Mouse (Mus musculus): ENCODE measurements around the gene Fam102a. TPM values are rescaled to one million over a fixed set of nuclear protein-coding genes. Genes with fewer than 3 reads are reported as not detected.

Fam102a gene
- total RNA-seq, 1 experiment: 11.6 TPM

DNA sequence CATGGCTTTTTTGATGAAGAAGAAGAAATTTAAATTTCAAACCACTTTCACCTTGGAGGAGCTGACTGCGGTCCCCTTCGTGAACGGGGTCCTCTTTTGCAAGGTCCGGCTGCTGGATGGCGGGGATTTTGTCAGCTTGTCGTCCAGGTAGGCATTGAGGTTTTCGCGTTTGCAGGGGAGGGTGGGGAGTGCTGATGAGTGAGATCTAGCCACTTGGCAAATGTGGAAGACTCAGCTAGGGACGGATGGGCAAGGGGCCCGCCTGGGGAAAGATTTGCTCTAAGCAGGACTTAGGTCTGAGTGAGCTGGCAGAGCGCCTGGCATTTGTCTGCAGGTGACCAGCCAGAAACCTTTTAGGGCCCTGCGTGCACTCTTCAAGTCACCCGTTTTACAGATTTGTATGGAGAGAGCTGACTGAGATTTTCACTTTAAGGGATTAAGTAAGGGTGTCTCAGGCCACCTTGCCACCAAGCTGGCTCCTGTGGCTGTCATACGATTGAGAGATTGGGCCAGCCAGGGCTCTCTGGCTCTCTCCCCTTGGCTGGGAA, 1.0 kb downstream of the Fam102a start:
- Histone ChIP-seq H3K4me1 (ENCODE audit: control insufficient read depth in 2 of 2, insufficient read depth in 2 of 2, low read length in 2 of 2, poor library complexity in 1 of 2) (peaks cover 5 to 27% of the 10 kb centered on the region in 2 experiments; a peak in 2 of 4 replicates), H3K4me3 (ENCODE audit: insufficient read depth in 1 of 2, low read depth in 1 of 2, low read length in 2 of 2, poor library complexity in 1 of 2, severe bottlenecking in 1 of 2) (peak overlapping the region; percentile 92 to 97), H3K9ac (ENCODE audit: insufficient read depth, low read depth, low read length, poor library complexity, severe bottlenecking) (peak overlapping the region; percentile 89), H3K36me3 (ENCODE audit: control insufficient read depth, insufficient read depth, low read length, poor library complexity, severe bottlenecking) (peaks cover 2% of the 10 kb centered on the region; the same call in 1 of the 2 replicates), H3K27ac (ENCODE audit: insufficient read depth, low read depth, low read length, poor library complexity, severe bottlenecking) (no peak overlapping the region), H3K9me3 (ENCODE audit: control insufficient read depth, insufficient read depth, low read depth, low read length) (no peaks in the 10 kb centered on the region)
- in situ Hi-C loops (cut with MboI; ENCODE audit: low sequenced_read_pairs in 2 of 2, unreplicated experiment in 2 of 2): no loop called here
- no peak for DNase-seq (ENCODE audit: low read depth, low spot score)
- TF ChIP-seq HCFC1 (IDR thresholded peaks at IDR 0.05; ENCODE audit: borderline replicate concordance, insufficient read depth, low read length) (no peak), ZNF384 (IDR thresholded peaks at IDR 0.05; ENCODE audit: low read depth, low read length) (no peak), MAFK (IDR thresholded peaks at IDR 0.05; ENCODE audit: insufficient read depth, low read depth, low read length) (no peak), ZC3H11A (IDR thresholded peaks at IDR 0.05; ENCODE audit: borderline replicate concordance, low read depth, low read length) (no peak), CHD2 (IDR thresholded peaks at IDR 0.05; ENCODE audit: low read depth, low read length) (no peak)

DNA sequence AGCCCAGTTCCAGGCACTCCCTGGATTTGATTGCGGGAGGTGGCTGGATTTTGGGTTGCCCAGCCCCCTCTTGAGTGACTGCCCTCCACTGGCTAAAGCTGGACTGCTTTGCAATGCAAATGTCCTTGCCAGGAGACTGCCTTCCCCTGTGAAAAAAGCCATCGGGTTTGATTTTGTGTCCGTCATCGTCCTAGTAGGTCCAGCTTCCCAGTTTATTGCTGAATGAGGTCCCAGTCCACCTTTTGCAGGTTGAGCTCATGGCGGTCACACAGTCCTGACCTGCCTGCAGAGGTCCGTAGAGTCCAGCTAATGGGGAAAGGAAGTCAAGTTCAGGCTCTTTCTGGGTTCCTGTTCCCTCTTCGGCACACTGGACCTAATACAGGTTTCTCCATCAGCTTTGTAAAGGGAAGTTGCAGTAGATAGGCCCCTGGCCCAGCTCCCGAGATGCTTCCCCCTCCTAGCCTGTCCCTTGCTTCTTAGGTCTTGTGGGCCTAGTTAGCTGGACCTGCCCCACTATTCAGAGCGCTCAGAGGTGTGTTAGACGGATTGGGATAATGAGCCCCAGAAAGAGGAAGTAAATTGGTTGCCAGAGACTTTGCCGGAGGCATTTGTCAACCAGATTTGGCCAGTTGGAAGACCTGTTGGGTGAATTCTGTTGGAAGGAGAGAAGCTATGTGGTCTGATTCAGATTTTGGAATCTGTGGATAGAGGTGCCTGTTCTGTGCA, 1.7 kb downstream of the Fam102a start:
- H3K9me3 ChIP-seq (ENCODE audit: control insufficient read depth, insufficient read depth, low read depth, low read length): no peaks in the 10 kb centered on the region
- TF ChIP-seq MAFK (IDR thresholded peaks at IDR 0.05; ENCODE audit: insufficient read depth, low read depth, low read length) (no peak), CHD2 (IDR thresholded peaks at IDR 0.05; ENCODE audit: low read depth, low read length) (no peak)
- in situ Hi-C loops (cut with MboI; ENCODE audit: low sequenced_read_pairs in 2 of 2, unreplicated experiment in 2 of 2): no loop called here
- no peak overlapping the region for H3K27ac ChIP-seq (ENCODE audit: insufficient read depth, low read depth, low read length, poor library complexity, severe bottlenecking)
- peaks cover 2% of the 10 kb centered on the region; the same call in 1 of the 2 replicates for H3K36me3 ChIP-seq (ENCODE audit: control insufficient read depth, insufficient read depth, low read length, poor library complexity, severe bottlenecking)
- H3K9ac ChIP-seq (ENCODE audit: insufficient read depth, low read depth, low read length, poor library complexity, severe bottlenecking): peak overlapping the region; percentile 89
- H3K4me3 ChIP-seq (ENCODE audit: insufficient read depth in 1 of 2, low read depth in 1 of 2, low read length in 2 of 2, poor library complexity in 1 of 2, severe bottlenecking in 1 of 2): peak overlapping the region; percentile 92 to 97
- peaks cover 5 to 28% of the 10 kb centered on the region in 2 experiments; a peak in 2 of 4 replicates for H3K4me1 ChIP-seq (ENCODE audit: control insufficient read depth in 2 of 2, insufficient read depth in 2 of 2, low read length in 2 of 2, poor library complexity in 1 of 2)
- no peak for DNase-seq (ENCODE audit: low read depth, low spot score)

DNA sequence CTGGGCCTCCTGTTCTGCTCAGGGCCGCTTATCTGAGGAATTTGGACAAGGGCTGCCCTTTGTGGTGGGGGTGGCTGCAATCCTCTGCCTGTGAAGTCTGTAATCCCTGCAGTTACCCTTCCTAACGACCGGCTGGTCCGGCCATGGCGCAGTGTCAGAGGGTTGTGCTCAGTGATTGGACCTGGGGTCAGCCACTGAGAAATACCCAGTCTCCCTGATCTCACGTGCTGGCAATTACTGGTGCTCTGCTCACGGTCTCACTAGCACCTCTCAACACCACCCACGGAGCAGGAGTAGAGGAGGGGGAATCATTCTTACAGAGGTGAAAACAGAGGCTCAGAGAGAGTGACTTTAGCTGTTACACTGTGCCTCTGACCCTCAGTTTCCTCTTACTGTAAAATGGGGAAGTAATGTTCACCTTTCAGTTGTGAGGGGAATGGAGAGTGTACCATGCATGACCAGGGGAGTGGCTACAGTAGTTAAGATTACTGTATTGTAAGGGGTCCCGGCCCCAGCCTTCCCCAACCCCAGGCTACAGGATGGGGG, 2.3 kb downstream of the Fam102a start:
- no peak overlapping the region for H3K27ac ChIP-seq (ENCODE audit: insufficient read depth, low read depth, low read length, poor library complexity, severe bottlenecking)
- TF ChIP-seq CHD2 (IDR thresholded peaks at IDR 0.05; ENCODE audit: low read depth, low read length): no peak
- TF ChIP-seq HCFC1 (IDR thresholded peaks at IDR 0.05; ENCODE audit: borderline replicate concordance, insufficient read depth, low read length): no peak
- TF ChIP-seq ZNF384 (IDR thresholded peaks at IDR 0.05; ENCODE audit: low read depth, low read length): no peak
- no peak for TF ChIP-seq ZC3H11A (IDR thresholded peaks at IDR 0.05; ENCODE audit: borderline replicate concordance, low read depth, low read length)
- no peak for TF ChIP-seq MAFK (IDR thresholded peaks at IDR 0.05; ENCODE audit: insufficient read depth, low read depth, low read length)
- H3K4me1 ChIP-seq (ENCODE audit: control insufficient read depth in 2 of 2, insufficient read depth in 2 of 2, low read length in 2 of 2, poor library complexity in 1 of 2): peaks cover 5 to 28% of the 10 kb centered on the region in 2 experiments; a peak in 2 of 4 replicates
- no peak for DNase-seq (ENCODE audit: low read depth, low spot score)
- H3K4me3 ChIP-seq (ENCODE audit: insufficient read depth in 1 of 2, low read depth in 1 of 2, low read length in 2 of 2, poor library complexity in 1 of 2, severe bottlenecking in 1 of 2): peak overlapping the region; percentile 92 to 97
- peak overlapping the region; percentile 42; the same call in 1 of the 2 replicates for H3K9ac ChIP-seq (ENCODE audit: insufficient read depth, low read depth, low read length, poor library complexity, severe bottlenecking)
- H3K36me3 ChIP-seq (ENCODE audit: control insufficient read depth, insufficient read depth, low read length, poor library complexity, severe bottlenecking): peaks cover 2% of the 10 kb centered on the region; the same call in 1 of the 2 replicates
- no peaks in the 10 kb centered on the region for H3K9me3 ChIP-seq (ENCODE audit: control insufficient read depth, insufficient read depth, low read depth, low read length)
- in situ Hi-C loops (cut with MboI; ENCODE audit: low sequenced_read_pairs in 2 of 2, unreplicated experiment in 2 of 2): no loop called here

DNA sequence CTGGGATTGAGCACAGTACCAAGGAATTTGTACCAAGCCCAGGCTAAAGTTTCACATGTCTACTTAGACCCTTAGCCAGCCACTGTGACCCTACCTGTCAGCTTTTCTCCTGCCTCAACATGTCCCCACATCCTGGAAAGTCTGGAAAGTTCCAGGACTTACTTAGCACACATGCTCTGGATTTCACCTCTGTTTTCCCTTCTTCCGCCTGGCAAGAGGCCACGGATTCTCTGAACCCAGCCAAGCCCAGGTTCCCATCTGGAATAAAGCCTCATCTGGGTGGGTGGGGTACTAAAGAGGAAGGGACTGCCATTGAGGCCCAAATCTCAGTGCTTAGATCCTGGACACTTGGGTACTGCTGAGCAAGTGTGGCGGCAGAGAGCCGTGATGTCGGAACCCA, 2.8 kb downstream of the Fam102a start:
- Histone ChIP-seq H3K4me3 (ENCODE audit: insufficient read depth in 1 of 2, low read depth in 1 of 2, low read length in 2 of 2, poor library complexity in 1 of 2, severe bottlenecking in 1 of 2) (0 out of 4 replicates have a peak overlapping the region, but pooled peaks have one; percentile 92 to 97), H3K9ac (ENCODE audit: insufficient read depth, low read depth, low read length, poor library complexity, severe bottlenecking) (no peak overlapping the region), H3K4me1 (ENCODE audit: control insufficient read depth in 2 of 2, insufficient read depth in 2 of 2, low read length in 2 of 2, poor library complexity in 1 of 2) (peaks cover 5 to 28% of the 10 kb centered on the region in 2 experiments; a peak in 2 of 4 replicates), H3K36me3 (ENCODE audit: control insufficient read depth, insufficient read depth, low read length, poor library complexity, severe bottlenecking) (peaks cover 2% of the 10 kb centered on the region; the same call in 1 of the 2 replicates), H3K27ac (ENCODE audit: insufficient read depth, low read depth, low read length, poor library complexity, severe bottlenecking) (no peak overlapping the region), H3K9me3 (ENCODE audit: control insufficient read depth, insufficient read depth, low read depth, low read length) (no peaks in the 10 kb centered on the region)
- TF ChIP-seq MAFK (IDR thresholded peaks at IDR 0.05; ENCODE audit: insufficient read depth, low read depth, low read length) (no peak), CHD2 (IDR thresholded peaks at IDR 0.05; ENCODE audit: low read depth, low read length) (no peak), ZNF384 (IDR thresholded peaks at IDR 0.05; ENCODE audit: low read depth, low read length) (no peak)
- no peak for DNase-seq (ENCODE audit: low read depth, low spot score)
- in situ Hi-C loops (cut with MboI; ENCODE audit: low sequenced_read_pairs in 2 of 2, unreplicated experiment in 2 of 2): no loop called here
